Mouse (Mus musculus) adrenal gland, postnatal 10 days (tissue): ENCODE measurements around the gene Tbc1d25. TPM values are rescaled to one million over a fixed set of nuclear protein-coding genes. Genes with fewer than 3 reads are reported as not detected.

ENCODE experiments used
- DNase-seq: peaks from one replicate; pipeline ENCODE4 v3.0.0; 2021; ENCODE audit warnings: mixed read lengths
- total RNA-seq, 2 experiments: library from RNA; stranded (reverse); gene quantifications; 2 replicates each; pipeline ENCODE4 v1.2.3; 2021

Gene Tbc1d25
- total RNA-seq, 2 experiments from 2014 or later, result 7.3 to 8.0 TPM

- no peak for DNase-seq
Measured at GRCm38 (mm10) chrX:8179646-8180045, 3.7 kb upstream of the Tbc1d25 start.

DNA sequence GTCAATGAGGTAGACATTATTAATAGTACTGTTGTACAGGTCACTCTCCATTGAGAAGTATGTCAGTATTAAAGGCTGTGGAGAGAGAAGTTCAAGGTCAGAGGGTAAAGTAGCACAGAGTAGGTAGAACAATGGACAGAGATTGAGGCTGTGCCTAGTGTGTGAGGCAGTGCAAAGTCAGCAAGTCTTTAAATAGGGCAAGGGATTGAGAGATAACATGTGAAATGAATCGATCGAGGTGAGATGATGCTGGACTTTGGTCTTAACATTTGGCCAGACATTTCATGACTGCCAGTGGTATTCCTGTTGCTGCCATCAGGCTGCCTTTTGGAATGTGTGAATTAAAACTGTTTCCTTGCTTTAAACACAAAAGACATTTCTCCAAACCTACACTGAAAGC, 2.9 kb upstream of the Tbc1d25 start:
- DNase-seq, result no peak

DNA sequence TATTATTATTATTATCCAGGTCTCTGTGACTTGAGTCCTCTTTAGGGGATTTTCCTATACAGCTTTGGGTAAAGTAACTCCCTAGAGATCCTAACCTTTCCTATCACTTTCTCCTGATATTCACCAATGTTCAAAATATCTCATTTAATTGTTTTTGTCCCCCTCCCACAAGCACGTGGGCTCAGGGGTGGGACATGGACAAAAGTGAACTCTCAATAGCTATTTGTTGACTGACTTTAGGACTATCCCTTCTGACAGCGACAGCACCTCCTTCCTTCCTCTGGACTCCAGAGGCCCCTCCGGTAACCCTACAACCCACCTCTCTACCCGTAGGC, 845 bp downstream of the Tbc1d25 start:
- no peak for DNase-seq

DNA sequence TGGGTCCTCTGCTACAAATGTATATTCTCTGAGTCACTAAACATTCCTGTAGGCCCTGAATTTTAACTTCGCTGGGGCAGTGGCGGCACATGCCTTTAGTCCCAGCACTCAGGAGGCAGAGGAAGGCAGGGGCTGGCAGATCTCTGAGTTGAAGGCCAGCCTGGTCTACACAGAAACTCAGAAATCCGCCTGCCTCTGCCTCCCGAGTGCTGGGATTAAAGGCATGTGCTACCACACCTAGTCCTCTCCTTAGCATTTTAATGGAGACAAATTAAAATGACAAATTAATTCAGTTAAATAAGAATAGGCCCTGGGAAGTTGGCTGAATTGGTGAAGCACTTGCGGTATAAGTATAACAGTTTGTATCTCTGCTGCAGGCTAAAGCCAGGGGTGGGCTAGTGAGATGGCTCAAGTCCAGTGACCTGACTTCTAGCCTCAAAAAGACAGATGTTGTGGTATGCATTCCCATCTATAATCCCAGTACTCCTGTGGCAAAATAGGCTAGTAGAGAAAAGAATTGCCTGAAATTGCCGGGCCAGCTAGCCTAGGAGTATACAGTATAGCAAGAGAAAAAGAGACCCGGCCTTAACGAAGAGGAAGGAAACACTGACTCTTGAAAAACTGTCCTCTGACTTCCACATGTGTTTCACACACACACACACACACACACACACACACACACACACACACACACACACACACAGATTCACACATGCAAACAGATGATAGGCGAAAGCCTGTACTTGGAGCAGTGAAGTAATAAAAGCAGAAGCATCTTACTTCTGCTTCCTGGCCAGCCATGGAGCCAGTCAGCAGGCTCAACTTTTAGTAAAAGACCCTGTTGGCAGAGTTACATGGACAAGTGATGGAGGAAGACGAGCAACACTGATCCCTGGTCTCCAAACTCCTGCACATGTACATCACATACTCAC, 8.0 kb downstream of the Tbc1d25 start:
- no peak for DNase-seq

DNA sequence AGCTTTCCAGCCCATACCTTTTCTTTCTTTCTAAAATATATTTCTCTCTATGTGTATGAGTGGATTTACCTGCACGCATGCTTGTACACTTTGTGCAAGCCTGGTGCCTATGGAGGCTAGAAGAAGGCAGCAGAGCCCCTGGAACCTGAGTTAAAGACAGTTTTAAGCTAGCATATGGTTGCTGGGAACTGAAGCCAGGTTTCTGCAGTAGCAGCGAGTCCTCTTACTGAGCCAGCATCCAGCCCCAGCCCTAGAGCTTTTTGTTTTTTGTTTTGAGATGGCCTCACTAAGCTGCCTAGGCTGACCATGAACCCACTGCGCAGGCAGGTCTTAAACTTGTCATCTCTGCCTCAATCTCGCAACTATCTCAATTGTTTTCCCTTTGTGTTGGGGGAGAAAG, 11.5 kb downstream of the Tbc1d25 start:
- DNase-seq, result no peak

DNA sequence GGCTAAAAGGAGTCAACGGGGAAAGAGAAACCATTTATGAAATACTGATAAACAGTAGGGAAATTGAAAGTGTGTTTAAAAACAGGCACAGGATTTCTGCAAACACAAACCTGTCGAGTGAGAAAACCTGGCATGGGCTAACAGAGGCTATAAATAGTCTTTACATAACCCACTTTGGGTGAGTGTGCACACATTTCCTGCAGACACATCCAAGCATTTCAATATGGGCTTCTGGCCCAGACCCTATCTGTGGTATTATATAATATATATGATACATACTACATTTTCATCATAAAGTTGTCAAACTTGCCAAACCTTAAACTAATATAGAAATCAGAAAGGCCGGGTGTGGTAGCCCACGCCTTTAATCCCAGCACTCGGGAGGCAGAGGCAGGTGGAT, 12.9 kb downstream of the Tbc1d25 start:
- no peak for DNase-seq

DNA sequence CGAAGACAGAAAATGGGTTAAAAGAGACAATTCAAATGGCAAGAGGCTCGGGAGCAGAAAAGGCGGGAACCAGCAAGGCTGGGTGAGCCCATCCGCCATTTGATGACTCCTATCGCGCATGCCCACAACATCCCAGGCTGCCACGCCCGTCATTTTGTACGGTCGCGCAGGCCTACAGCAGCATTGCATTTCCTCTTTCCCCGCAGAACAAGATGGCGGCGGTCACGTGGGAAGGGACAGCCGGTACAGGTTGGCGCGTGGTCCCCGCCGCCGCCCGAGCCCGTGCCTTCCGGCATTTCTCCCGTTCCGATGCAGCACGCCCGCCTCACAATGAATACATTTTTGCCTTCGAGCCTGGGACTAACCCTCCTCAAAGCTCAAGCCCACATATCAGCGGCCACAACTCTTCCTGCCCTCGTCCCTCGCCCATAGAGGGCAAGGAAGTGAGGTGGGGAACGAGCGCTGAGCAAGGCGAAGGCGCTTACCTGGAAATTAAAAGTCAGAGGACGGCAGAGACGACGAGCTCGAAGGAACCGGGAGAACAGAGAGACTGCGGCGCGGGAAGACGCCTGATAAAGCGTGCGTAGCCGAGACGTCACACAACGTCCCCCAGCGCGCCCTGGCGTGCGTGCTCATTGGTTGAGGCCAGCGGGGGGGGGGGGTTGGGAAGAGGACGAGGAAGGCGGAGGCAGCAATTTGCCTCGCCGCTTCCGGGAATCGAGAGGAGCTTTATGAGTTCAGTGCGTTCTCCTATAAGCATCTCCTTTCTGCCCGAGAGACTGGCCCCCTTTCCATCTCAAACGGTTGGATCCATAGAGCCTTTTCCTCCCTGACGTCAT, 30.6 kb downstream of the Tbc1d25 start, which contains the start of gene Rbm3:
Gene Rbm3, minus strand, starts transcription at position 728 of the 839 bp plus-strand sequence.
- peak; percentile 86 for DNase-seq

GRCm38 (mm10) chrX:8143750-8144149, 32.2 kb downstream of the Tbc1d25 start:
- no peak for DNase-seq

- no peak for DNase-seq
Measured at GRCm38 (mm10) chrX:8142948-8143347, 33.0 kb downstream of the Tbc1d25 start.

DNA sequence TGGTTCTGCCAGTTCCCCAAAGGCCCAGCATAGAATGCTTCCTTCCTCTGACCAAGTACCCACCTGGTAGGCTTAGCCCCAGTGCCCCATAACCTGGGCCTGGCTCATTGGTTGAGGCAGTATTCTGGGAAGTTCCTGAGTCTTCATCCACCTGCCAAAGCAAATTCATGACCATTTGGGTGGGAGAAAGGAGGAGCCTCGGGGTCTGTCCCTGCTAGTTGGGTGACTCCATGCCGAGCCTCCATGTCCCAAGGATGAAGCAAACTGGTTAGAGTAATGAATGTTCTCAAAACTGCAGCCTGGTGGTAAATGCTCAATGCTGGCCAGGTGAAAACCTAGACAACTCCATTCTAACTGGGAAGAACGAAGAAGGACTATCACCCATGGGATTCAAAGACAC, 34.9 kb downstream of the Tbc1d25 start:
- no peak for DNase-seq

DNA sequence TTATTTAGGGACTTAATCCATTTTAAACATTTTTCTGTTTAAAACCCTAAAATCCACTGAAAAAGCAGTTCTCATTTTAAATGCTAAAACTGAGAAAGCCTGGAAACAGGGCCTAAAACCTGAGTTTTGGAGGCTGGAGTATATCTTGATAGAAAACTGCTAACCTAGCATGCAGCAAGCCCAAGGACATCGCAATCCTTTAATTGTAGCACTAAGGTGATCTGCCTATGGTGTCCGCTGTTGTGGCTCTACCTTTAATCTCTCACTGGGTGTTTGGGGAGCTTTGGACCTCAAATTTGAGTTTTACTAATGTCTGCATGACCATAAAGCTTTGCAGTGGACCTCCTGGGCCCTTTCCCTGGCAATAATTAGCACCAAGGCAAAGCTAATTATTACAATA, 35.5 kb downstream of the Tbc1d25 start:
- DNase-seq, result no peak

DNA sequence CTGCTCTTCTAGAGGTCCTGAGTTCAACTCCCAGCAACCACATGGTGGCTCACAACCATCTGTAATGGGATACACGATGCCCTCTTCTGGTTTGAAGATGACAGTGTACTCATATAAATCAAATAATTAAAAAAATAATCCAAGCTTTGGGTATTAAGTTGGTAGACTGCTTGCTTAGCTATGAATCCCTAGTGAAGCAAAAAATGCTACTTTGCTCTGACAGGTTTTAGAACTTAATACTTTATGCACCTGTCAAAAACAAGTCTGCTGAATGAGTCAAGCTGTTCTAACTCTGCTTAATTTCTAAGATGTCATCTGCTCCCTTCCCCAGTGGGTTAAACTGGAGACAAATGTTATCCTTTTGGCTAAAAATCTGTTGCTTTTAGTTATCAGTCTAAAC, 36.5 kb downstream of the Tbc1d25 start:
- no peak for DNase-seq

GRCm38 (mm10) chrX:8135886-8136285, 40.1 kb downstream of the Tbc1d25 start:
- DNase-seq, result no peak

DNA sequence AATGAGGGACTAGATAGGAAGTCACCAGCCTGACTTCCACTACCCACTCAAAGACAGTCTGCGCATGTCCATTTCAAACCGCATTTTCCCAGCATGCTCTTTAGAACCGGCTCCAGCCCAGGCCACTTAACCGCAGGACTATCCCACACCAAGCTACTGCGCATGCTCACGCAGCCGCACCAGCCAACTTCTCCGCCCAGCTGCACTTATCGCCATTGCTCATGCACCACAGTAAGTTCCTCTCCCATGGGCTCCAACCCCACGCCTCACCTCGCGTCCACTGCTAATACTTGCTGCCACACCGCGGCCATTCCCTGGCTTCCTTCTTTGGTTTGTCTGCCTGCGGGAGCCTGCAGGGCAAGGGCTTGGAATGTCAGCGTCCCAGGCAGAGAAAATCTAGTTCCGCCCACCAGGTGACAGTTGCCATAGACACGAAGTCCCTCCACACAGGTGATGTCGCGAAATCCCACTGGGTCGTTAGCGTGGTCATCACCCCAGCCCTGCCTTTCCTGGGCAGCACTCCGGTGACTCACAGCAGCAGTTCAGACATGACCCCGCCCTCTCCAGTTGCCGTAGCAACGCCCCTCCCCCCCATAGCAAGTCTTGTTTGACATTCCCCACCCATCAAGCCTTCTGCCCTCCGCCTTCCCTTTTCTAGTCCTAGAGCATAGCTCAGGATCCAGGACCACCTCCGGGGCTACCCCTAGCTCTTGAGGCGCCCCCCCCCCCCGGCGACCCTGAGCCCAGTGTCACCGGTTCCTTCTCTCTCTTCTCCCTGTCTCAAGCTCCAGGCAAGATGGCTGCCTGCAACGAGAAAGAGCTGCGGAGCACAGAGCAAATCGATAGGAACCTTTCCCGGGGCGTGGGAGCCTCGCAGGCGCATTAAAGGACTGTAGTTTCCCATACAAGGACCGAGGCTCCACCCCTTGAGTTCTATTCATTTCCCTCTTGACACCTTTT, 43.7 kb downstream of the Tbc1d25 start, which contains the start of gene Wdr13:
Gene Wdr13, minus strand, starts transcription at position 876 of the 960 bp plus-strand sequence.
- DNase-seq, result peak; percentile 91

DNA sequence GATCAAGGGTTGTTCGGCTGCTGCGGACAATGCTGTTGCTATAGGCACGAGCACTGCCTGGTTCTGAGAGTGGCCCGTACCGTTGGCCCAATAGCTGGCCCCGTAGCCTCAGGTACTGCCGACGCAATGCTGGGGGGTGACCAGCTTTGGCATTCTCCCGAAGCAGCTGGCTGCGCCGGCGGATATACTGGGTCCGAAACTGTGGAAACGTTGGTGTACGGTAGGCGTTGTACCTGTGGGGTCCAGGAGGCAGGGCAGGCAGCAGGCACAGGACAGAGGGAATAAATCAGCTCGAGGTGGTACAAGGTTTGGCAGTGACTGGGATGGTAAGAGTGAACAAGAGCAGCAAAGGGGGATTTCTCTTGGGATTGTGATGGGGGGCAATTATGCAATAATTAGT, 44.6 kb downstream of the Tbc1d25 start:
- DNase-seq, result no peak

- DNase-seq, result no peak
Measured at GRCm38 (mm10) chrX:8125235-8125634, 50.7 kb downstream of the Tbc1d25 start.

- no peak for DNase-seq
Measured at GRCm38 (mm10) chrX:8123821-8124470, 52.0 kb downstream of the Tbc1d25 start.

DNA sequence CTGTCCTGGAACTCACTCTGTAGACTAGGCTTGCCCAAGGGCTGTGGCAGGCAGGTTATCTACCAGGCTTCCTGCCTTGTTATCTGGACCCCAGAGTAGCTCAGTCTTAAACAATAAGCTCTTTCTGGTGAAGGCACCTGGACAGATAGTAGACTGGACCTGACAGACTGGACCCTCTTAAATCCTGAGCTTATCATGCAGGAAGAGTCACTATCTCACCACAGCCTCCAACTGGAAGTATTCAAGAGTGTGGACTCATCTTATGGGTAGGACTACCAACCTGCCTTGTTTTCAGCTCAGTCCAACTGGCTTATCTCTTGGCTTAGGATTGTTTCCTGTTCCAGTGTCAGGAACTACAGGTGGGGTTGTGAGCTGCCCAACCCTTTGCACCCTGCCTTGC, 58.7 kb downstream of the Tbc1d25 start:
- no peak for DNase-seq

- no peak for DNase-seq
Measured at GRCm38 (mm10) chrX:8115275-8115674, 60.7 kb downstream of the Tbc1d25 start.

DNA sequence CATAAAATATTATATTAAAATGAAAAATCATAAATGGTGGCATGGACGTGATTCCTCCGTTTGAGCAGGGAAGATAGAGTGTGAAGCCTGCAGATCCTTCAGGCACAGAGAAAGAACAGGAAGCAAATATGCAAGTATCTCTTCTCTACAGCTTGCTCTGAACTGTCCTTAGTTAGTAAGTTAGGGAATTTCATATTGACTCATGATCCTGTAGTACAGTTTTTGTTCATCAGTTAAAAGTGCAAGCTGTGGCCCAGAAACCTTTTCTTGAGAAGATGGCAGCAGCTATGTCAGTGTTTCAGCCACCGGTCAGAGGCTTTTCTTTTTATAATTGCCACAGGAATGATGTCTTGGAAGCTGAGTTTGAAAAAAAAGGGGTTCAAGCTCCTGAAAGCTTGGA, 71.0 kb downstream of the Tbc1d25 start:
- DNase-seq, result no peak
